Mouse (Mus musculus) MEL (cell line): ENCODE results near the gene Gtsf1. TPM values are rescaled to one million over a fixed set of nuclear protein-coding genes. Genes with fewer than 3 reads are reported as not detected.

Experiments
- DNase-seq: peaks from one replicate; pipeline ENCODE4 v3.0.0; 2011; ENCODE audit warnings: low read depth, low spot score
- H3K27ac ChIP-seq: 2 replicates; pipeline ENCODE4 v1.5.1; 2012; ENCODE audit warnings: low read depth, mild to moderate bottlenecking, control low read depth, low read length, moderate library complexity; ENCODE audit not compliant: control insufficient read depth
- H3K27me3 ChIP-seq, 2 experiments: fragments of 150-350 bp in 1 of 2; sonication (generic) in 1 of 2; 2 replicates each; pipeline ENCODE4 v1.6.1; 2012; ENCODE audit warnings: low read length in 2 of 2, mild to moderate bottlenecking in 2 of 2, improper control_type of control experiment in 1 of 2, moderate library complexity in 1 of 2; ENCODE audit not compliant: insufficient read depth in 2 of 2, control insufficient read depth in 1 of 2
- H3K36me3 ChIP-seq, 2 experiments: 2 replicates each; pipeline ENCODE4 v1.6.1; 2012 to 2014; ENCODE audit warnings: low read length in 2 of 2, improper control_type of control experiment in 1 of 2, inconsistent platforms in 1 of 2, mild to moderate bottlenecking in 1 of 2; ENCODE audit not compliant: insufficient read depth in 2 of 2, control insufficient read depth in 1 of 2
- H3K4me1 ChIP-seq, 2 experiments: fragments of 150-350 bp in 1 of 2; sonication (generic) in 1 of 2; 2 replicates each; pipeline ENCODE4 v1.6.1; 2012; ENCODE audit warnings: low read length in 2 of 2, improper control_type of control experiment in 1 of 2, mild to moderate bottlenecking in 1 of 2; ENCODE audit not compliant: insufficient read depth in 2 of 2, control insufficient read depth in 1 of 2
- H3K4me3 ChIP-seq, 2 experiments: fragments of 150-350 bp in 1 of 2; sonication (generic) in 1 of 2; 2 replicates each; pipeline ENCODE4 v1.5.1; 2012; ENCODE audit warnings: low read depth in 2 of 2, low read length in 2 of 2, mild to moderate bottlenecking in 2 of 2, moderate library complexity in 2 of 2, control low read depth in 1 of 2, improper control_type of control experiment in 1 of 2; ENCODE audit not compliant: control insufficient read depth in 1 of 2, insufficient read depth in 1 of 2
- H3K79me2 ChIP-seq: 2 replicates; pipeline ENCODE4 v1.6.1; 2012; ENCODE audit warnings: mild to moderate bottlenecking, low read length, moderate library complexity; ENCODE audit not compliant: control insufficient read depth, poor library complexity, insufficient read depth
- H3K9ac ChIP-seq: 2 replicates; pipeline ENCODE4 v1.6.1; 2012; ENCODE audit warnings: low read depth, mild to moderate bottlenecking, control low read depth, low read length, moderate library complexity; ENCODE audit not compliant: control insufficient read depth, poor library complexity, severe bottlenecking
- H3K9me3 ChIP-seq: fragments of 150-350 bp; sonication (generic); replicated peaks from 2 replicates; pipeline ENCODE4 v1.6.1; 2012; ENCODE audit warnings: mild to moderate bottlenecking, low read length, improper control_type of control experiment, moderate library complexity; ENCODE audit not compliant: insufficient read depth
- CHD1 ChIP-seq: IDR thresholded peaks from 2 replicates; pipeline ENCODE4 v1.6.1; 2012; ENCODE audit warnings: low read depth, mild to moderate bottlenecking, inconsistent platforms, low read length, improper control_type of control experiment
- CHD2 ChIP-seq: IDR thresholded peaks from 2 replicates; pipeline ENCODE4 v1.6.1; 2011; ENCODE audit warnings: low read length, improper control_type of control experiment
- ELF1 ChIP-seq: IDR thresholded peaks from 2 replicates; pipeline ENCODE4 v1.6.1; 2014; ENCODE audit warnings: low read depth, mild to moderate bottlenecking, inconsistent platforms, low read length, improper control_type of control experiment, moderate library complexity
- EP300 ChIP-seq, 2 experiments: IDR thresholded peaks; 2 replicates each; pipeline ENCODE4 v1.6.1; 2011; ENCODE audit warnings: improper control_type of control experiment in 2 of 2, low read length in 2 of 2, low read depth in 1 of 2, mild to moderate bottlenecking in 1 of 2
- ETS1 ChIP-seq: IDR thresholded peaks from 2 replicates; pipeline ENCODE4 v1.6.1; 2012; ENCODE audit warnings: low read depth, mild to moderate bottlenecking, inconsistent platforms, low read length, improper control_type of control experiment, moderate library complexity
- GATA1 ChIP-seq: IDR thresholded peaks from 2 replicates; pipeline ENCODE4 v1.6.1; 2011; ENCODE audit warnings: low read depth, low read length, improper control_type of control experiment
- KAT2A ChIP-seq: conservative IDR thresholded peaks from 2 replicates; pipeline ENCODE4 v1.6.1; 2012; ENCODE audit warnings: low read depth, low read length, improper control_type of control experiment, inconsistent platforms
- MXI1 ChIP-seq: IDR thresholded peaks from 2 replicates; pipeline ENCODE4 v1.6.1; 2011; ENCODE audit warnings: mild to moderate bottlenecking, low read depth, low read length, improper control_type of control experiment
- MYB ChIP-seq: IDR thresholded peaks from 2 replicates; pipeline ENCODE4 v1.6.1; 2011; ENCODE audit warnings: mild to moderate bottlenecking, low read depth, low read length, improper control_type of control experiment
- POLR2AphosphoS5 ChIP-seq: IDR thresholded peaks from 2 replicates; pipeline ENCODE4 v1.6.1; 2012; ENCODE audit warnings: low read depth, borderline replicate concordance, mild to moderate bottlenecking, inconsistent platforms, low read length, moderate library complexity, mixed read lengths
- RAD21 ChIP-seq: IDR thresholded peaks from 2 replicates; pipeline ENCODE4 v1.6.1; 2011; ENCODE audit warnings: mild to moderate bottlenecking, low read depth, low read length, improper control_type of control experiment
- SMC3 ChIP-seq: IDR thresholded peaks from 2 replicates; pipeline ENCODE4 v1.6.1; 2011; ENCODE audit warnings: low read depth, low read length, improper control_type of control experiment
- TBP ChIP-seq: IDR thresholded peaks from 2 replicates; pipeline ENCODE4 v1.8.0; 2011; ENCODE audit warnings: low read depth, low read length, improper control_type of control experiment
- UBTF ChIP-seq: IDR thresholded peaks from 2 replicates; pipeline ENCODE4 v1.6.1; 2012; ENCODE audit warnings: low read depth, mild to moderate bottlenecking, inconsistent platforms, low read length, improper control_type of control experiment, moderate library complexity, borderline replicate concordance; ENCODE audit not compliant: insufficient read depth
- USF1 ChIP-seq: IDR thresholded peaks from 2 replicates; pipeline ENCODE4 v1.6.1; 2014; ENCODE audit warnings: low read depth, mild to moderate bottlenecking, inconsistent platforms, low read length, improper control_type of control experiment, moderate library complexity
- USF2 ChIP-seq, 2 experiments: IDR thresholded peaks; 2 replicates each; pipeline ENCODE4 v1.6.1; 2011 to 2012; ENCODE audit warnings: improper control_type of control experiment in 2 of 2, low read length in 2 of 2, borderline replicate concordance in 1 of 2, inconsistent platforms in 1 of 2, low read depth in 1 of 2, mild to moderate bottlenecking in 1 of 2; ENCODE audit not compliant: insufficient read depth in 1 of 2
- ZKSCAN1 ChIP-seq: IDR thresholded peaks from 2 replicates; pipeline ENCODE4 v1.6.1; 2012; ENCODE audit warnings: low read depth, mild to moderate bottlenecking, inconsistent platforms, low read length, improper control_type of control experiment, moderate library complexity
- ZMIZ1 ChIP-seq: IDR thresholded peaks from 2 replicates; pipeline ENCODE4 v1.6.1; 2012; ENCODE audit warnings: low read depth, mild to moderate bottlenecking, inconsistent platforms, low read length, improper control_type of control experiment, moderate library complexity
- ZNF384 ChIP-seq: IDR thresholded peaks from 2 replicates; pipeline ENCODE4 v1.6.1; 2012; ENCODE audit warnings: low read depth, mild to moderate bottlenecking, inconsistent platforms, low read length, improper control_type of control experiment
- polyA plus RNA-seq, 2 experiments: library from polyadenylated mRNA; stranded (reverse) in 1 of 2; unstranded in 1 of 2; fragments of >175 nt in 1 of 2; fragments of >200 nt in 1 of 2; gene quantifications; 2 replicates each; pipeline versions ENCODE4 v1.2.1 to v1.2.4; 2012; ENCODE audit warnings: low replicate concordance in 2 of 2, low read depth in 1 of 2; ENCODE audit not compliant: insufficient read length in 2 of 2, insufficient read depth in 1 of 2, missing spikeins in 1 of 2
- total RNA-seq: library from RNA; depleted of rRNA; stranded (reverse); fragments of 300-350 nt; gene quantifications from 2 replicates; pipeline ENCODE4 v1.2.3, GENCODE M21; 2012

Gene Gtsf1
- total and polyA plus RNA-seq, 3 experiments: 0.15 TPM; not detected in 2

GRCm38 (mm10) chr15:103473769-103474168 is 43.5 kb upstream of the Gtsf1 start:
- Histone ChIP-seq H3K79me2 (no peaks in the 10 kb centered on the region), H3K27ac (no peak overlapping the region), H3K27me3 (no peaks in the 10 kb centered on the region), H3K4me3 (no peak overlapping the region), H3K9me3 (no peaks in the 10 kb centered on the region), H3K36me3 (no peaks in the 10 kb centered on the region; a peak in 1 of 4 replicates), H3K4me1 (no peaks in the 10 kb centered on the region), H3K9ac (no peak overlapping the region)
- DNase-seq: no peak
- no peak for TF ChIP-seq GATA1
- TF ChIP-seq RAD21: no peak
- TF ChIP-seq MXI1: no peak
- no peak for TF ChIP-seq ZMIZ1
- no peak for TF ChIP-seq EP300 (IDR thresholded peaks at IDR 0.05; ENCODE audit: low read depth in 1 of 2, low read length in 2 of 2)
- no peak for TF ChIP-seq USF2 (IDR thresholded peaks at IDR 0.05; ENCODE audit: borderline replicate concordance in 1 of 2, insufficient read depth in 1 of 2, low read depth in 1 of 2, low read length in 2 of 2)
- no peak for TF ChIP-seq ELF1
- TF ChIP-seq ZNF384: no peak
- TF ChIP-seq USF1: no peak
- TF ChIP-seq UBTF: no peak
- TF ChIP-seq ZKSCAN1: no peak
- no peak for TF ChIP-seq CHD1
- no peak for TF ChIP-seq MYB
- no peak for TF ChIP-seq ETS1
- TF ChIP-seq POLR2AphosphoS5: no peak
- TF ChIP-seq SMC3: no peak
- no peak for TF ChIP-seq CHD2

- Histone ChIP-seq H3K9me3 (no peaks in the 10 kb centered on the region), H3K36me3 (no peaks in the 10 kb centered on the region), H3K79me2 (no peaks in the 10 kb centered on the region), H3K4me1 (no peaks in the 10 kb centered on the region), H3K9ac (no peak overlapping the region), H3K27ac (no peak overlapping the region), H3K4me3 (no peak overlapping the region), H3K27me3 (no peaks in the 10 kb centered on the region)
- no peak for TF ChIP-seq KAT2A
- no peak for TF ChIP-seq TBP
- no peak for DNase-seq
Observed at GRCm38 (mm10) chr15:103473182-103473581, 42.9 kb upstream of the Gtsf1 start.
